Mouse (Mus musculus) ES-E14 (cell line): ENCODE measurements around the gene Gm10644. TPM values are rescaled to one million over a fixed set of nuclear protein-coding genes. Genes with fewer than 3 reads are reported as not detected.
A peak's percentile ranks its signal among the peaks of the same experiment; 100 is the strongest.

Experiments used
- DNase-seq: peaks from one replicate; pipeline ENCODE4 v3.0.0-alpha.2; 2013; ENCODE audit warnings: low read depth, low spot score
- H3K27ac ChIP-seq: 2 replicates; pipeline ENCODE4 v1.5.1; 2012; ENCODE audit warnings: low read depth, mild to moderate bottlenecking, low read length, moderate library complexity, mixed read lengths; ENCODE audit not compliant: poor library complexity, insufficient read depth, severe bottlenecking
- H3K36me3 ChIP-seq: 2 replicates; pipeline ENCODE4 v1.6.1; 2012; ENCODE audit warnings: mild to moderate bottlenecking, low read length, moderate library complexity, mixed read lengths; ENCODE audit not compliant: control insufficient read depth, poor library complexity, insufficient read depth, severe bottlenecking
- H3K4me1 ChIP-seq, 2 experiments: fragments of 150-350 bp in 1 of 2; sonication (generic) in 1 of 2; 2 replicates each; pipeline ENCODE4 v1.6.1; 2012; ENCODE audit warnings: low read length in 2 of 2, mild to moderate bottlenecking in 1 of 2, mixed read lengths in 1 of 2; ENCODE audit not compliant: control insufficient read depth in 2 of 2, insufficient read depth in 2 of 2, poor library complexity in 1 of 2
- H3K4me3 ChIP-seq, 2 experiments: fragments of 150-350 bp in 1 of 2; sonication (generic) in 1 of 2; 2 replicates each; pipeline ENCODE4 v1.5.1; 2012; ENCODE audit warnings: low read length in 2 of 2, low read depth in 1 of 2, mild to moderate bottlenecking in 1 of 2, mixed read lengths in 1 of 2; ENCODE audit not compliant: insufficient read depth in 1 of 2, poor library complexity in 1 of 2, severe bottlenecking in 1 of 2
- H3K9ac ChIP-seq: 2 replicates; pipeline ENCODE4 v1.6.1; 2012; ENCODE audit warnings: low read depth, mild to moderate bottlenecking, low read length, mixed read lengths; ENCODE audit not compliant: poor library complexity, insufficient read depth, severe bottlenecking
- H3K9me3 ChIP-seq: fragments of 150-350 bp; sonication (generic); 2 replicates; pipeline ENCODE4 v1.6.1; 2012; ENCODE audit warnings: low read depth, mild to moderate bottlenecking, low read length; ENCODE audit not compliant: control insufficient read depth, insufficient read depth
- CHD2 ChIP-seq: IDR thresholded peaks from 2 replicates; pipeline ENCODE4 v1.6.1; 2014; ENCODE audit warnings: mild to moderate bottlenecking, low read depth, low read length, inconsistent platforms
- HCFC1 ChIP-seq: IDR thresholded peaks from 2 replicates; pipeline ENCODE4 v1.6.1; 2012; ENCODE audit warnings: low read length, inconsistent platforms, borderline replicate concordance; ENCODE audit not compliant: insufficient read depth
- MAFK ChIP-seq: IDR thresholded peaks from 2 replicates; pipeline ENCODE4 v1.6.1; 2014; ENCODE audit warnings: mild to moderate bottlenecking, low read depth, low read length, inconsistent platforms; ENCODE audit not compliant: insufficient read depth
- ZC3H11A ChIP-seq: IDR thresholded peaks from 2 replicates; pipeline ENCODE4 v1.6.1; 2012; ENCODE audit warnings: low read depth, mild to moderate bottlenecking, inconsistent platforms, low read length, borderline replicate concordance
- ZNF384 ChIP-seq: IDR thresholded peaks from 2 replicates; pipeline ENCODE4 v1.6.1; 2012; ENCODE audit warnings: low read depth, low read length, inconsistent platforms
- in situ Hi-C, 2 experiments: fragments of 600-800 bp; cut with MboI; formaldehyde crosslinking; loops; one replicate each; pipeline ENCODE4 v1.15.1; 2025; ENCODE audit warnings: low sequenced_read_pairs in 2 of 2, inconsistent platforms in 1 of 2; ENCODE audit not compliant: unreplicated experiment in 2 of 2
- total RNA-seq: library from RNA; depleted of rRNA; stranded (reverse); fragments of 300-350 nt; gene quantifications from 2 replicates; pipeline ENCODE4 v1.2.3, GENCODE M21; 2012

The Gm10644 gene
- total RNA-seq, 1 experiment: 1.8 TPM

GRCm38 (mm10) chr8:83964015-83964765, 9.2 kb upstream of the Gm10644 start:
- Histone ChIP-seq H3K36me3 (peaks cover 19% of the 10 kb centered on the region), H3K9ac (no peak overlapping the region), H3K4me3 (no peak overlapping the region), H3K27ac (no peak overlapping the region), H3K4me1 (no peaks in the 10 kb centered on the region), H3K9me3 (no peaks in the 10 kb centered on the region)
- TF ChIP-seq HCFC1 (no peak), ZNF384 (no peak), ZC3H11A (no peak), CHD2 (no peak), MAFK (no peak)
- in situ Hi-C loops: no loop called here
- no peak for DNase-seq

- H3K4me1 ChIP-seq: peaks cover 3 to 5% of the 10 kb centered on the region in 2 experiments; a peak in 2 of 4 replicates
- DNase-seq: no peak
- TF ChIP-seq MAFK (no peak), HCFC1 (no peak), ZNF384 (no peak), ZC3H11A (no peak), CHD2 (no peak)
- no peaks in the 10 kb centered on the region for H3K9me3 ChIP-seq
- H3K9ac ChIP-seq: peak overlapping the region; percentile 90; the same call in 1 of the 2 replicates
- H3K27ac ChIP-seq: no peak overlapping the region
- peaks cover 2% of the 10 kb centered on the region; the same call in 1 of the 2 replicates for H3K36me3 ChIP-seq
- in situ Hi-C loops: no loop called here
- H3K4me3 ChIP-seq: peak overlapping the region in 1 of 2 experiments; percentile 17; a peak in 1 of 4 replicates
These were observed 1.8 kb upstream of the Gm10644 start for GRCm38 (mm10) chr8:83956789-83957188.

- H3K9me3 ChIP-seq: no peaks in the 10 kb centered on the region
- no peak overlapping the region for H3K27ac ChIP-seq
- H3K4me3 ChIP-seq: peak overlapping the region; percentile 79 to 95
- peaks cover 3 to 5% of the 10 kb centered on the region in 2 experiments; a peak in 2 of 4 replicates for H3K4me1 ChIP-seq
- H3K36me3 ChIP-seq: peaks cover 2% of the 10 kb centered on the region; the same call in 1 of the 2 replicates
- DNase-seq: no peak
- peak overlapping the region; percentile 90 for H3K9ac ChIP-seq
- TF ChIP-seq CHD2 (no peak), ZC3H11A (no peak), HCFC1 (no peak), MAFK (no peak), ZNF384 (no peak)
- in situ Hi-C loops: no loop called here
These were observed 883 bp upstream of the Gm10644 start for GRCm38 (mm10) chr8:83955958-83956218.

GRCm38 (mm10) chr8:83954749-83955105, 278 bp downstream of the Gm10644 start:
- TF ChIP-seq ZC3H11A (no peak), HCFC1 (no peak), MAFK (no peak), CHD2 (no peak), ZNF384 (no peak)
- Histone ChIP-seq H3K9me3 (no peaks in the 10 kb centered on the region), H3K4me3 (peak overlapping the region; percentile 59 to 84), H3K36me3 (peaks cover 2% of the 10 kb centered on the region; the same call in 1 of the 2 replicates), H3K9ac (peak overlapping the region; percentile 74), H3K4me1 (peaks cover 3 to 5% of the 10 kb centered on the region in 2 experiments; a peak in 2 of 4 replicates), H3K27ac (0 out of 2 replicates have a peak overlapping the region, but pooled peaks have one; percentile 9)
- in situ Hi-C loops: no loop called here
- DNase-seq: no peak

GRCm38 (mm10) chr8:83945540-83945939, 9.5 kb downstream of the Gm10644 start:
- Histone ChIP-seq H3K36me3 (no peaks in the 10 kb centered on the region), H3K9ac (no peak overlapping the region), H3K4me1 (peaks cover 0 to under 1% of the 10 kb centered on the region in 2 experiments; a peak in 1 of 4 replicates), H3K4me3 (no peak overlapping the region), H3K27ac (no peak overlapping the region), H3K9me3 (no peaks in the 10 kb centered on the region)
- in situ Hi-C loops: no loop called here
- DNase-seq: no peak
- no peak for TF ChIP-seq ZNF384
- no peak for TF ChIP-seq HCFC1
- no peak for TF ChIP-seq MAFK
- TF ChIP-seq ZC3H11A: no peak
- no peak for TF ChIP-seq CHD2
